Mouse (Mus musculus) activated CD4-positive, CD25-positive, alpha-beta regulatory T cell, adult 9 weeks (primary cell): ENCODE measurements around the gene Nrm. TPM values are rescaled to one million over a fixed set of nuclear protein-coding genes. Genes with fewer than 3 reads are reported as not detected.

Experiments used
- polyA plus RNA-seq: library from polyadenylated mRNA; unstranded; fragments of 100-300 nt; shearing (Covaris generic); gene quantifications from one replicate; pipeline ENCODE4 v1.2.1, GENCODE M21; 2017

Gene Nrm
- 27.3 TPM for polyA plus RNA-seq

DNA sequence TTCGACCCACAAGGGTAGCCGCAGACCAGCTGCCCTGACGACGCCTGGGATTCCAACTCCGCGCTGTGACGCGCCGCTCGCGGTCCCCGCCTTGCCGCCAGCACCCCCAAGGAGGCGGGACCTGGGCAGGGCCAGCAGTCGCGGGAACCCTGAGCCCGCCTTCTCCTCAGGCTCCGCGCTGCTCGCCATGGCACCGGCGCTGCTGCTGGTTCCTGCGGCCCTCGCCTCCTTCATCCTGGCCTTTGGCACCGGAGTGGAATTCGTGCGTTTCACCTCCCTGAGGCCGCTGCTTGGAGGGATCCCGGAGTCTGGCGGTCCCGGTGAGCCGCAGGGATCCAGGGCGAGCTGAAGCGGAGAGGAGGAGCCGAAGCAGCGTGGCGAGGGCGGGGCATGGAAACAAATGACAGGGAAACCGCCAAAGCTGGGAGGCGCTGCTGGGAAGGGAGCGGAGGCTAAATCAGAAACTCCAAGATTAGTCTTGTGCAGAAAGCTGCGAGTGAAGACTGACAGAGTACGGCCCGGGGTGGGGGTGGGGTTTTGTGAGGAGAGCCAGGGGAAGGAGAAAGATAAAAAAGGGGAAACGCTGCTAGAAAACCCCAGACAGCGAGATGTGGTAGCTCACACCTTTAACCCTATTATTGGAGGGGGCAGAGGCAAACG lies at the start of gene Nrm:
Gene Nrm (plus strand): TSS at position 121 of the 660 bp plus-strand sequence.

DNA sequence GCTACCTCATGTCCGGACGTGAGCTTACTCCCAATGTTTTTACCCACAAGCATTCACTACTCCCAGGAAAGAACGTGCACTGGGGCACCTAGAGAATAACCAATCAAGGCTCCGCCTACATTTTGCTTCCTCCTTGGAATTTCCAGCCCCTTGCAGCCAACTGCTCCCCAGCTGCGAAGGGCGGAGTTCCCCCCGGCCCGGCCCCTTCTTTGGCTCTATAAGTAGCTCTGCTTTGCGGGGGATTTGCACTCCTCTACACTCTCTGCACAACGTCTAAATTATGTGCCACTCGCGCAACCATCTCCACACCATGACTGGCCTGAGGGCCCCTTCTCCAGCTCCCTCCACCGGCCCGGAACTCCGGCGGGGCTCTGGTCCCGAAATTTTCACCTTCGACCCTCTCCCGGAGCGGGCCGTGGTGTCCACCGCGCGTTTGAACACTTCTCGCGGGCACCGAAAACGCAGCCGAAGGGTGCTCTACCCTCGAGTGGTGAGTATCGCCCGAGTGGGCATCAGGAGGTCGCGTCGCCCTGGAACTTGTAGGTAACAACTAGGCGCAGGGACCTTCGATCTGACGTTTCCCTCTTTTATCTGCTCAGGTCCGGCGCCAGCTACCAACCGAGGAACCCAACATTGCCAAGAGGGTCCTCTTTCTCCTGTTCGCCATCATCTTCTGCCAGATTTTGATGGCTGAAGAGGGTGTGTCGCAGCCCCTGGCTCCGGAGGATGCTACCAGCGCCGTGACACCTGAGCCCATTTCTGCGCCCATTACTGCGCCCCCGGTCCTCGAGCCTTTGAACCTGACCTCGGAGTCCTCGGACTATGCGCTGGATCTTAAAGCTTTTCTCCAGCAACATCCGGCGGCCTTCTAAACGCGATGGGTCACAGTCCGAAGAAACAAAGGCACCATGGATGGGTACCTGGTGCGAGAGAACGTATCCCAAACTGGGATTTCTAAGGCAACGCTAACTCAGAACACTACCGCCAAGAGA lies 39.4 kb upstream of the Nrm start, which contains the start of gene Ier3:
Gene Ier3 (plus strand): TSS at position 246 of the 992 bp plus-strand sequence.

GRCm38 (mm10) chr17:35822964-35823937 lies 37.9 kb upstream of the Nrm start, which contains the start of gene Flot1:
TSS of gene Flot1 (plus strand) at chr17:35823230.

DNA sequence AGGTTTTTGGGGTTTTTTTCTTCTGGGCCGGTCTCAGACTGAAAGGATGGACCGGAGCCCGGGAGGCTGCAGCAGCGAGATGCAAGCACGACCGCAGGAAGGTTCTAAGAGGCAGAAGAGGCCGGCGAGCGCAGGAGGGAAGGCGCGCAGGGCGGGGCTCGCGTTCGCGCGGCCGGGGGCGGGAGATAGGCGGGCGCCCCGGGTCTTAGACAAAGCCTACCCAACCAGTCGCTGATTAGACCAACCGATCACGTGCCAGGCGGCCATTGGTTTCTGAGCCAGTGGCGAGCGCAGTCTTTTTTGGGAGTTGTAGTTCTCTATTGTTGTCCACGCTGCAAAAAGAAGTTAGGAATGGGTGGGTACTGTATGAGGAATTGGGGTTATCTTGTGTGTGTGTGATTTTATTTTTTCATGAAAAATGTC lies 23.0 kb upstream of the Nrm start, which contains the start of gene Tubb5:
Gene Tubb5 (minus strand): TSS at position 185 of the 423 bp plus-strand sequence.

GRCm38 (mm10) chr17:35841076-35841950 lies 19.8 kb upstream of the Nrm start, which contains the start of gene Mdc1:
TSS of gene Mdc1 (plus strand) at chr17:35841515.

GRCm38 (mm10) chr17:35865481-35866280 lies 4.6 kb downstream of the Nrm start, which contains the start of gene Ppp1r18:
TSS of gene Ppp1r18 (plus strand) at chr17:35865593.

GRCm38 (mm10) chr17:35879245-35880057 lies 18.3 kb downstream of the Nrm start, which contains the start of gene Dhx16:
TSS of gene Dhx16 (plus strand) at chr17:35879819.

DNA sequence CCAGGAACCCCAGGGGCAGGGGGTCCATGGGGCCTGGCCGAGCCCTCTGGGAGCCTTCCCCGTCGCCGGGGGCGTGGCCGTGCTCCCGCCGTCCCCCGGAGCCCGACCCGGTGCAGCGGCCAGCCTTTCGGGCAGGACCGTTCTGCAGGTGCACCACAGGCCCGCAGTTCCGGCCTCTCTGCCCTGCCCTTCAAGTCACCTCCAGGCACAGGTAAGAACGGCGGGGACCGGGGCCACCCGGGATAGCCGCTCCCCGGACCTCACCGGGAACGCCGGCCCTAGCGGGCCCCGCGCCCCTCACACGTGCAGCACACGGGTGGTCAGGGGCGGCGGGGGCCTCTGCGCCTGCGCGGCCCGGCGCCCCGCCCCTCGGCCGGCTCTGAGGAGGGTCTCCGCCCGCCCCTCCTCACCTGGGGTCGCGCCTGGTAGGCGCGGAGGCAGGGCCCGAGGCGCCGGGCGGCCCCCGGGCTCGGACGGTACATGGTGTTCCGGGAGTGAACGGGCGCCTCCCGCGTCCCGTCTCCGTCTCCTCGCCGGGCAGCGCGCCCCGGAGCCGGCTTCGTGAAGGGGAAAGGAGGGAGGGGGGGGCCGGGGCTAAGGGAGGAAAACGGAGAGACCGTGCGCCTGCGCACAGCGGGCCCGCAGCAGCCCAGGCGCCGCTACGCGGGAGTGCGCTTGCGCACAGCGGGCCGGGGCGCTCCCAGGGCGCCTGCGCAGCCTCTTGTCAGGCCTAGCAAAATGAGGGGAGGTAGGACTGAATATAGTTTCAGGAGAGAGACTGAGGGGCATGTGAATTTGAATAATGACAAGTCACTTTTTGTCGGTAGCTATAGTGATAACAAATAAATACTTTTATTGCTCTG lies 35.9 kb downstream of the Nrm start, which contains the start of gene 2310061I04Rik:
Gene 2310061I04Rik (minus strand): TSS at position 651 of the 863 bp plus-strand sequence.

DNA sequence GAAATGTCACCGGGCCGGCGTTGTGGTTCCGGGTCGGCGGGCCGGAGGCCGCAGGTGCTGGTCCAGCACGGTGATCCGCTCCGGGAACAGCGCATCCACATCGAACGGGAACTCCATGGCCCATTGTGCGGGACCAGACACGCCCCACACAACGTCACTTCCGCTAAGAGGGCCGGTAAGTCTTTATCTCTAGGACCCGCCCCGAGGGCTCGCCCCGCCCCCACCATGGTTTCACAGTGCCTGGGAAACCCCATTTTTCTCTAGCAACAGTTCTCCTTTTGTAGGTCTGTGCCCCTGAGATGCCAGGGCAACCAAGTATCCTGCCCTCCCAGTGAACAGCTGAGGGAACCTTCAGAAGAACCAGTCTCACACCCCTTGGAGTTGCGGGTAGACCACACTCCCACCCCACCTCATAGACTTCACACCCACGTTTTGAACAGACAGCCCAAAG lies 48.8 kb downstream of the Nrm start, which contains the start of gene Atat1:
Gene Atat1 (minus strand): TSS at position 157 of the 451 bp plus-strand sequence.

Other genes starting within 250 kb of the Nrm start
- gene Gm9573, start 234.7 kb upstream of the Nrm start, polyA plus RNA-seq: not detected
- gene Mucl3, start 217.6 kb upstream of the Nrm start, polyA plus RNA-seq: 0.21 TPM
- 35.4 TPM for gene Vars2, start 193.7 kb upstream of the Nrm start, polyA plus RNA-seq
- 29.3 TPM for gene Gtf2h4, start 187.6 kb upstream of the Nrm start, polyA plus RNA-seq
- gene Ddr1, start 156.7 kb upstream of the Nrm start, polyA plus RNA-seq: 4.8 TPM
- 0.89 TPM for gene Ier3, start 39.6 kb upstream of the Nrm start, polyA plus RNA-seq
- gene Flot1, start 38.1 kb upstream of the Nrm start, polyA plus RNA-seq: 48.6 TPM
- 154 TPM for gene Tubb5, start 23.0 kb upstream of the Nrm start, polyA plus RNA-seq
- gene Mdc1, start 19.8 kb upstream of the Nrm start, polyA plus RNA-seq: 17.8 TPM
- 596 TPM for gene Ppp1r18, start 4.3 kb downstream of the Nrm start, polyA plus RNA-seq
- 28.1 TPM for gene Dhx16, start 18.5 kb downstream of the Nrm start, polyA plus RNA-seq
- gene 2310061I04Rik, start 36.1 kb downstream of the Nrm start, polyA plus RNA-seq: 28.9 TPM
- gene Atat1, start 48.8 kb downstream of the Nrm start, polyA plus RNA-seq: 28.4 TPM
- gene Mrps18b, start 55.1 kb downstream of the Nrm start, polyA plus RNA-seq: 77.6 TPM
- gene Ppp1r10, start 55.1 kb downstream of the Nrm start, polyA plus RNA-seq: 62.6 TPM
- 162 TPM for gene Abcf1, start 108.4 kb downstream of the Nrm start, polyA plus RNA-seq
- gene Gnl1, start 118.5 kb downstream of the Nrm start, polyA plus RNA-seq: 16.1 TPM
- 20.4 TPM for gene Prr3, start 118.9 kb downstream of the Nrm start, polyA plus RNA-seq
- gene H2-T24, start 159.2 kb downstream of the Nrm start, polyA plus RNA-seq: 27.0 TPM
- 848 TPM for gene H2-T23, start 171.5 kb downstream of the Nrm start, polyA plus RNA-seq
- gene H2-T22, start 181.4 kb downstream of the Nrm start, polyA plus RNA-seq: 263 TPM
- 0.56 TPM for gene Gm6034, start 181.6 kb downstream of the Nrm start, polyA plus RNA-seq
- gene Gm11127, start 197.1 kb downstream of the Nrm start, polyA plus RNA-seq: not detected